Mouse (Mus musculus) gastrocnemius, postnatal 4 days (tissue): ENCODE data around the gene Ufm1. TPM values are rescaled to one million over a fixed set of nuclear protein-coding genes. Genes with fewer than 3 reads are reported as not detected.

Experiments
- DNase-seq, 2 experiments: peaks; one replicate each; pipeline ENCODE4 v3.0.0; 2021 to 2022; ENCODE audit warnings: low spot score in 2 of 2, mixed read lengths in 2 of 2
- long read RNA-seq, 2 experiments: library from polyadenylated mRNA; stranded (forward); transcript quantifications; one replicate each; pipeline ENCODE4 v2.0.0; 2021
- total RNA-seq, 2 experiments: library from RNA; stranded (reverse); gene quantifications; 2 replicates each; pipeline ENCODE4 v1.2.3; 2021

The Ufm1 gene
- total RNA-seq = 10 to 100 TPM; 67.7 to 76.8 TPM
- long read RNA-seq, experiment 1, full-length matches to known transcripts = 18 of 20 reads
- long read RNA-seq, experiment 1, partial matches to known transcripts = 0 of 20 reads
- long read RNA-seq, experiment 1, other reads (novel, unspliced or antisense) = 2 of 20 reads
- long read RNA-seq, experiment 2, full-length matches to known transcripts = 13 of 17 reads
- long read RNA-seq, experiment 2, partial matches to known transcripts = 0 of 17 reads
- long read RNA-seq, experiment 2, other reads (novel, unspliced or antisense) = 4 of 17 reads

- DNase-seq = peak; percentile 82 to 93
These were observed at the start of gene Ufm1 for GRCm38 (mm10) chr3:53863383-53864220. TSS of gene Ufm1 (minus strand) at chr3:53863830.

- no peak for DNase-seq
These were observed 27.2 kb upstream of the Ufm1 start for GRCm38 (mm10) chr3:53890619-53891540.

- DNase-seq = no peak
These were observed 8.0 kb upstream of the Ufm1 start for GRCm38 (mm10) chr3:53871596-53871995.

GRCm38 (mm10) chr3:53870482-53870881, 6.9 kb upstream of the Ufm1 start:
- DNase-seq = no peak

- DNase-seq = no peak
These were observed 5.6 kb upstream of the Ufm1 start for GRCm38 (mm10) chr3:53869263-53869662.

- DNase-seq = no peak
These were observed 4.6 kb upstream of the Ufm1 start for GRCm38 (mm10) chr3:53868212-53868611.

- no peak for DNase-seq
These were observed 8.8 kb downstream of the Ufm1 start for GRCm38 (mm10) chr3:53854831-53855230.

- DNase-seq = no peak
These were observed 9.4 kb downstream of the Ufm1 start for GRCm38 (mm10) chr3:53854261-53854660.

GRCm38 (mm10) chr3:53848262-53848661, 15.4 kb downstream of the Ufm1 start:
- DNase-seq = no peak

- no peak for DNase-seq
These were observed 15.9 kb downstream of the Ufm1 start for GRCm38 (mm10) chr3:53847726-53848125.

- no peak for DNase-seq
These were observed 17.3 kb downstream of the Ufm1 start for GRCm38 (mm10) chr3:53846206-53846928.

GRCm38 (mm10) chr3:53844786-53845185, 18.8 kb downstream of the Ufm1 start, which contains the start of gene Gm10985:
TSS of gene Gm10985 (plus strand) at chr3:53845086.
- DNase-seq = no peak

GRCm38 (mm10) chr3:53834238-53834637, 29.4 kb downstream of the Ufm1 start:
- no peak for DNase-seq

- DNase-seq = no peak
These were observed 50.1 kb downstream of the Ufm1 start for GRCm38 (mm10) chr3:53813421-53813977.

Other genes starting within 250 kb of the Ufm1 start
- 10 to 100 TPM; 24.6 to 28.5 TPM for gene Frem2, start 206.5 kb downstream of the Ufm1 start, total RNA-seq
- gene Gm10985, start 18.7 kb downstream of the Ufm1 start, total RNA-seq = not detected